Mouse (Mus musculus): Measurements from ENCODE around the gene Gm33543.

DNA sequence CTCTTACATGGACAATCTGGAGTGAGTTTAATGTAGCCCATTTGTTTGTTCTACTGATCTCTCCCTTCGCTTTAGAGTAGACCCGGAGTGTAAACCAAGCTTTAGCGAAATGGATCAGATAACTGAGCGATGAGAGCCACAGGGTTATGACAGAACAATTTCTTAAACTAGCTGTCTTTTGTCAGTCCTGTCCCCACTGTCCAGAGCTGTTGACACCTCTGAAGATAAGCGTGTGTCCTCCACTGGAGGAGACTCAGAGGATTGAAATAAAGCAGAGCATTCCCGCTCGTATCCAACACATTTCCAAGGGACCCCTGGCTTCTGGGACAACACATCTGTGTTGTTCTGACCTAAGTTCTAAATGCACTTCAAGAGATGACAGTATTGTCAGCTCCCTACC is 67.9 kb downstream of the Gm33543 start:
- TF ChIP-seq POLR2A (IDR thresholded peaks at IDR 0.05; ENCODE audit: borderline replicate concordance, control insufficient read depth, low read depth, low read length), result no peak
- no peak for TF ChIP-seq CTCF (IDR thresholded peaks at IDR 0.05; ENCODE audit: control insufficient read depth, insufficient read depth, low read length)
